ENCODE assay signal across 8 mouse cellular contexts in the genomic region with DNA sequence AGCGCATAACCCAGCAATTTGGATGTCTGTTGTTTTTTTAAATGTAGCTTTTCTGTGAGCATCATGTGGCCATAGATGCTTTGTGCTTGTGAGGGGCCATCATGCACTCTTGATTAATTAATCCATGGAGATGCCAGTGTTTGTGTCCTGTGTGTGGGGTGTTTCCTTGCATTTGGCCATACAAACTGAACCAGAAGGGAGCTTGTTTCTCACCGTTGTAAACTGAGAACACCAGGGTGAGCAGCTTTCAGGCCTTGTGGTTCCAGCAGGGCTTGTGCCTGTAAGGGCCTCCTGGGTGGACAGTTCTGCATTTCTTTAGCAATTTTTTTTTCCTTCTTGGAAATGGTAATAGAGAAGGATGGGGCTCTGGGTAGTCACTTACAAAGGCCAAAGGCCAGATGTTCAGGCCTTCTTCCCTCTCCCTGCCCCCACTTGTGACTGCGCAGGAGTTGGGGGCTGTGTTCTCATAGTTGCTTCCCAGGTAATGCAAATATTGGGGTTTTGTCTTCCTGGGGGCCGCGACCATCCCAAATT.
A peak's percentile ranks its signal among the peaks of the same experiment; 100 is the strongest.
DNase-seq lines count a peak whose midpoint lies in the region; ATAC-seq and TF ChIP-seq lines count a peak whose summit lies in the region.

No protein-coding gene starts in this region.

- H3K9ac ChIP-seq in heart, embryonic 11.5 days (ENCODE audit: low read depth, low read length): no peak overlapping the region
- no peak overlapping the region for H3K9ac ChIP-seq in heart, postnatal 0 days (replicated peaks; ENCODE audit: low read depth, low read length)

- TF ChIP-seq EP300 in heart, postnatal 0 days (IDR thresholded peaks at IDR 0.05; ENCODE audit: low read depth): no peak

- peak overlapping the region; percentile 91 for H3K4me2 ChIP-seq in heart, embryonic 11.5 days
- peak overlapping the region; percentile 78 for H3K4me2 ChIP-seq in heart, postnatal 0 days (ENCODE audit: low read depth, low read length)

- H3K36me3 ChIP-seq in heart, embryonic 11.5 days (ENCODE audit: control insufficient read depth, insufficient read depth, low read length): no peaks in the 10 kb centered on the region
- no peaks in the 10 kb centered on the region for H3K36me3 ChIP-seq in heart, postnatal 0 days (replicated peaks; ENCODE audit: control insufficient read depth, insufficient read depth, low read length)
- no peaks in the 10 kb centered on the region for H3K36me3 ChIP-seq in midbrain, embryonic 10.5 days

- no peak for DNase-seq in heart, postnatal 4 days
- peak; percentile 35 for DNase-seq in NIH3T3 (ENCODE audit: low read depth)
- DNase-seq in heart, postnatal 0 days (ENCODE audit: low spot score): no peak
- no peak for DNase-seq in midbrain, embryonic 10.5 days (ENCODE audit: low spot score)
- DNase-seq in ovary, adult 18-20 months (ENCODE audit: low spot score): no peak
- DNase-seq in thymus, postnatal 14 days: no peak
- no peak for DNase-seq in kidney, postnatal 36 days

- no peak for ATAC-seq in heart, embryonic 11.5 days (replicated peaks; ENCODE audit: insufficient number of reproducible peaks, low FRiP score, low TSS enrichment)
- no peak for ATAC-seq in heart, postnatal 0 days (ENCODE audit: insufficient read depth, low read depth)

- H3K27ac ChIP-seq in heart, embryonic 11.5 days (ENCODE audit: low read depth, low read length): no peak overlapping the region
- no peak overlapping the region for H3K27ac ChIP-seq in heart, postnatal 0 days (ENCODE audit: low read depth)
- H3K27ac ChIP-seq in midbrain, embryonic 10.5 days (replicated peaks): peak overlapping the region; percentile 87

- 51% methylated on average over 5 of the region's 5 CpGs for WGBS in heart, embryonic 11.5 days (ENCODE audit: insufficient replicate concordance)
- WGBS in heart, postnatal 0 days: 78% methylated on average over 5 of the region's 5 CpGs
- WGBS in midbrain, embryonic 10.5 days: 10% methylated on average over 5 of the region's 5 CpGs

- H3K4me1 ChIP-seq in heart, embryonic 11.5 days (ENCODE audit: control insufficient read depth, insufficient read depth, low read length): peaks cover 3% of the 10 kb centered on the region; the same call in 1 of the 2 replicates
- H3K4me1 ChIP-seq in heart, postnatal 0 days (ENCODE audit: control insufficient read depth, insufficient read depth): peaks cover 9% of the 10 kb centered on the region; the same call in 1 of the 2 replicates
- H3K4me1 ChIP-seq in midbrain, embryonic 10.5 days: peaks cover 73% of the 10 kb centered on the region

- H3K9me3 ChIP-seq in heart, embryonic 11.5 days (replicated peaks; ENCODE audit: control insufficient read depth, low read length): no peaks in the 10 kb centered on the region
- no peaks in the 10 kb centered on the region for H3K9me3 ChIP-seq in heart, postnatal 0 days (replicated peaks; ENCODE audit: control insufficient read depth, low read length)
- H3K9me3 ChIP-seq in midbrain, embryonic 10.5 days (replicated peaks): no peaks in the 10 kb centered on the region

- TF ChIP-seq CTCF in heart, postnatal 0 days (IDR thresholded peaks at IDR 0.05; ENCODE audit: low read depth): no peak

- H3K4me3 ChIP-seq in heart, embryonic 11.5 days (ENCODE audit: low read depth, low read length): no peak overlapping the region
- peak overlapping the region; percentile 55 for H3K4me3 ChIP-seq in heart, postnatal 0 days (ENCODE audit: low read depth, low read length)
- peak overlapping the region; percentile 65 for H3K4me3 ChIP-seq in midbrain, embryonic 10.5 days

- no peaks in the 10 kb centered on the region for H3K27me3 ChIP-seq in heart, embryonic 11.5 days (ENCODE audit: control insufficient read depth, insufficient read depth, low read length)
- H3K27me3 ChIP-seq in heart, postnatal 0 days (ENCODE audit: control insufficient read depth, insufficient read depth, low read length): no peaks in the 10 kb centered on the region
- H3K27me3 ChIP-seq in midbrain, embryonic 10.5 days (ENCODE audit: low read depth, poor library complexity, severe bottlenecking): peaks cover 17% of the 10 kb centered on the region
